Mouse (Mus musculus): ENCODE results near the gene Eepd1.

Eepd1 gene

GRCm38 (mm10) chr9:25588581-25588980 lies 107.2 kb downstream of the Eepd1 start:
- DNase-seq, result no peak

- no peak for DNase-seq
Measured at GRCm38 (mm10) chr9:25590740-25591139, 109.4 kb downstream of the Eepd1 start.

- DNase-seq, result peak; percentile 20 to 57
Measured at GRCm38 (mm10) chr9:25591390-25592354, 110.3 kb downstream of the Eepd1 start.

- no peak for DNase-seq
Measured at GRCm38 (mm10) chr9:25592355-25592955, 111.1 kb downstream of the Eepd1 start.

GRCm38 (mm10) chr9:25624744-25625143 lies 143.4 kb downstream of the Eepd1 start:
- DNase-seq, result no peak

- DNase-seq, result no peak
Measured at GRCm38 (mm10) chr9:25629531-25630099, 148.3 kb downstream of the Eepd1 start.
